Mouse (Mus musculus) WW6 (cell line): ENCODE data around the gene Pip5k1b.

Source experiments
- DNase-seq: peaks from one replicate; pipeline ENCODE4 v3.0.0-alpha.2; 2013; ENCODE audit warnings: low read depth, low spot score

The Pip5k1b gene

GRCm38 (mm10) chr19:24336370-24337076 lies 219.1 kb downstream of the Pip5k1b start:
- no peak for DNase-seq

- no peak for DNase-seq
These were observed 219.9 kb downstream of the Pip5k1b start for GRCm38 (mm10) chr19:24335611-24336343.

GRCm38 (mm10) chr19:24332956-24333355 lies 222.7 kb downstream of the Pip5k1b start:
- no peak for DNase-seq

GRCm38 (mm10) chr19:24331274-24331673 lies 224.4 kb downstream of the Pip5k1b start:
- no peak for DNase-seq

- no peak for DNase-seq
These were observed 225.3 kb downstream of the Pip5k1b start for GRCm38 (mm10) chr19:24330366-24330765.

DNA sequence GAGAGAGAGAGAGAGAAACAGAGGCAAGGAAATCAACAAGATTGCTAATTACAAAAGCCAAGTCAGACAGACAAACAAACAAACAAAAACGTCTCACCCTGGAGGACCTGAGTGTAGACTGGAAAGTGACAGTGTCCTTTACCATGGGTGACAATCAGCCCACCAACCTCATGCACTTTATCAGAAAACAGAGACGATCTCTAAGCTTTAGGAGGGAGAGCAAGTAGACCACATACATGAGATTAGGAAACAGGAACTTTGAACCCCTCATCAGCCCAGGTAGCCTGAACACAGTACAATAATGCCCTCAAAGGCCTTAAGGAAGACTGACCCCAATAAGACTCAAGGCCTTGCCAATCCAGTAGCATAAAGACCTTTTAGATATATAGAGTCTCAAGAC lies 227.8 kb downstream of the Pip5k1b start:
- DNase-seq = no peak

- no peak for DNase-seq
These were observed 228.7 kb downstream of the Pip5k1b start for GRCm38 (mm10) chr19:24326969-24327368.

- DNase-seq = no peak
These were observed 230.0 kb downstream of the Pip5k1b start for GRCm38 (mm10) chr19:24325692-24326091.

DNA sequence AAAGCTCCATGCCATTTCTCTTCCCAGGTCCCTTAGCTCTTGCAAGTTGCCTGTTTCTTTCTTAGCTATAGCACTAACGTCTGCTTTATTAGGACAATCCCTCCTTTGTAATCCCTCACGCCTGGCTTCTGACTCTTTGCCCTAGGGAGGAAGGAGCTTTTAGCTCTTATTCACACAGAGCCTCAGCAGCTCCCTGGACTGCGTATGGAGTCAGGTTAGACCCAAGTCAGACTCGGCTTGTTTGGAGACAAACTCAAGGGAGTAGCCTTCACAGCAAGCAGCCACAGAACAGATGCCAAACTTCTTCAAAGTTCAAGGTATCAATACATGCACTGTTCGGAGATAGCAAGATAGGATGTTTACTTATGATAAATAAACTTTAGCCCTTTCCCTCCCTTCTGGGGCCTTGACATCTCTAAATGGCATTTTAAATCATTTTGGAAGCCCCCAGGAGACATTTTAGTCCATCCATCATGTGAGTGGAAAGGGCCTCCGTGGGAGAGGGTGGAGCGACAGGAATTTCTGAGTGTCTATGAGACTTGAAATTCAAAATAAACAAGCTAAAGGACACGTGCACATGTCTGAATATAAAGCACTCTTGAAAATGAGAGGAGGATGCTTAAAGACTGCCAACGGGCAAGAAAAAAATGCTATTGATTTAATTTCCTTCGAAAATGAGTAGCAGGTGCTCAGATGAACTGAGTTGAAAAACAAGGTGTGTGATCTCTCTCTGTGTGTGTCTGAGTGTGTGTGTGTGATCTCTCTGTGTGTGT lies 231.6 kb downstream of the Pip5k1b start:
- DNase-seq = no peak

DNA sequence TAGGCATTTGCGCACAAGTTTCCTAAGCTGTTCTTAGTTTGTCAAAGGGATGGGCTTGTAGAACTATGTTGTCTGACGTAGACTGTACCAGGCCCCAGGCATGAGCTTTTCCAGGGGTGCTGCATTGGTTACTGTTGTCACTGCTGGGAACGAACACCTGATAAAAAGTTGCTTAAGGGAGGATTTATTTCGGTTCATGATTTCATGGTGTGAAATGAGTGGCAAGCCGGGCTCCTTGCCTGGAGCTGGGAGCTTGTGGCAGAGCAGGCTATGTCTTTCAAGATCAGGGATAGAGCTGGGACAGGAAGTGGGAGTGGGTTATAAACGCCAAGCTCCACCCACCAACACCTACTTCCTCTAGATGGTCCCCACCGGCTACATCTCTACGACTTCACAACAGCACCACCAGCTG lies 233.8 kb downstream of the Pip5k1b start:
- no peak for DNase-seq

DNA sequence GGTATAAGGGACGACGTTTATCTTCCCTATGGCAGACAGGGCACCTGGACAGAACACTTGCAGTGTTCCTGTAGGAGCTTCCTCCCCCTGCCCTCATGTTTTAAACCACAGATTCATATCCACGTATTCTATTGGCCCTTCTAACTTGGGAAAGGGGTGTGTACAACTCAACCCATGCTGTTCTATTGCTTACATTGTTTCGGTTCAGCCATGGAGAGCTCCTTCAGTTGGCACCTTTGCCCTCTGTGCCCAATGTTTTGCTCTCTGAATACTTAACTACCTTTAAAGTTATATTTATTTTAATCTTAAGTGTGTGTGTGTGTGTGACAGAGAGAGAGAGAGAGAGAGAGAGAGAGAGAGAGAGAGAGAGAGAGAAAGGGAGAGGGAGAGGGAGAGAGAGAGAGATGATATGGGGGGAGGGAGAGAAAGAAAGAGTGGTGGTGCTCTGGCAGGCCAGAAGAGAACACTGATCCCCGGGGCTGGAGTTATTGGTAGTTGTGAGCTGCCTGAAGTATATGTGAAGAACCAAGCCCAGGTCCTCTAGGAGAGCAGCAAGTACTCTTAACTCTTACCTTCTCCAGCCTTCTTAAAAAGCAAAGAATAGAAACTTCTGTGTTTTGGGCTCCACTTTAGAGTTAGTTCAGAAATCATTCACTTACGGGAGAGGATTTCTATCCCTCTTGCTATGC lies 234.3 kb downstream of the Pip5k1b start:
- no peak for DNase-seq

DNA sequence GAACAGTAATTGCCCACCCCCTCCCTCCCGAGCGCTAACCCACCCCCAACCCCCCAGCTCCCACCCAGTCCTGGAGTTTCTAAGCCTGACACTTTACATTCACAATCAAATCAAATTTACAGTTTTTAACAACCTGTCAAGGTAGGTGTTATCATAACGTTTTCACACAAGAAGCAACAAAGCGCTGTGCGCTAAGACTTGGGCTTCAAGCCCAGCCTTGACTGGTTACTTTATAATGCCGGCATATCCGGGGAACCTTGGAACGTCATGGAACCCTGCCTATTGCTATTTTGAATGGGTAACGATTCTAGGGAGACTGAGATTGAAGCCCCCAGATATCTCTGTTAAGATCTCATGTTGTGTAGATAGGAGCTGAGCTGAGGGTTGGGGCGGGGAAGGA lies 237.5 kb downstream of the Pip5k1b start:
- DNase-seq = no peak

DNA sequence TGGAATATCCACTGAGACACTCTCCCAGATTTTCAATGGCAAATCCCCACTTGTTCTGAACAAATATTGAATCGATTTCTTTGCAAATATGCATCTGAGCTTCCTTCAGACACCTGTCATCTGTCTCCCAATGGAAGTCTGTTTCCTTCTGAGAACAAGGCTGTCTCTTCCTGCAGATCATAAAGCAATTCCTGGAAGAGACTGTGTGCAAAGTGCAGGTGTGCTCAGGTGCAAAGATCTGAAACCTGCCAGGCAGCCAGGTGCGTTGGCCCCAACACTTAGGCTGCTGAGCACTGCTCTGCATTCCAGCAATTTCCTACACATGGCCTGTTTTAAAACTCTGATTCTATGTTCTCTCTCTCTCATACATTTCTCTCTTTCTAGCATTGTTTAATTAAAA lies 237.9 kb downstream of the Pip5k1b start:
- DNase-seq = no peak

DNA sequence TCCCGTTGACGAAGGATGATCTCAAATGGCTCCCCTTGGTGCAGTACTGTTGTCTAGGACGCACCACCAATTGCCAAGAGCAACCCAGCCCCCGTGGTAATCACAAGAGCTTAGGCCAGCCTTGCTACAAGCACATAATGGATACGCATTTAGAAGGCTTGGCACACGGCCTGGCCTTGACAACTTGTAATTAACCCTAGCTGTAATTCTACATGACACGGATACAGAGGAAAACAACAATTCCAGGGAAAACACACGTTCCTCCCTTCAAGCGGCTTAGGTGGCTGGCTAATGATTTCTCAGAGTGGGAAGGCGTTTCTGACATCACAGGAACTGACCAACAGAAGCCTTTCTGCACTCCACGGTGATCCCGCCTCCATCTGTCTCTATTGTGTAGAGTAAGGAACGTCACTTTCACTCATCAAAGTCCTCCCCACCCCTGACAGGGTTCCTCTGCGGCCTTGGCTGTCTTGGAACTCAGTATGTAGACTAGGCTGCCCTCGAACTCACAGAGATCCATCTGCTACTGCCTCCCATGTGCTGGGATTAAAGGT lies 238.6 kb downstream of the Pip5k1b start:
- no peak for DNase-seq

DNA sequence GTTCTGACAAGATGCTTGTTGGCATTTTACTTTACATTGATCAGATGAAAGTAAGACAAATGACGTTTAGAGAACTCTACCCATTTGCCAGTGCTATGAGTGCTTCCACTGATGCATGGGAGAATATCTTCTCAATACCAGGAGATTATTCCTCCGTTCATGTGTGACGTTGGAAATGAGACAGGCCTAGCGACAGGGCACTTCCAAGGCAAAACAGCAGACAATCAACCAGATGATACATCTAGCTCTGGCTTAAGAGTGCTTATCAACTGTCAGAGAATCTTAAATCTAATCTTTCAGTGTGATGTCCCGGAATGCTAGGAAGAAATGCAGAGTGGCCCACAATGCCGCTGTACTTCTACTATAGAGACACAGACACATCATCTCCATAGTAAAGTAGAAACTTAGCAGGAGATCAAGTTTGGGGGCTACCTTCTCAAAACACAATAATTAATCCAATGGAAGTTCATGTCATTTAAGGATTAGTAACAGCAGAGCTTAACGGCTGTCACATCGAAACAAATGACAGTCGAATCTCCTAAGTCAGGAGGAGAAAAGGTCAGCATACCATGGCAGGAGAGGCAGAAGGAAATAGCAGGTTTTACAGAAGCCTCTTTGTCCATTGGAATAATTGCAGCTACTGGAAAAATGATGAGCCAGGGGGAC lies 239.5 kb downstream of the Pip5k1b start:
- no peak for DNase-seq

DNA sequence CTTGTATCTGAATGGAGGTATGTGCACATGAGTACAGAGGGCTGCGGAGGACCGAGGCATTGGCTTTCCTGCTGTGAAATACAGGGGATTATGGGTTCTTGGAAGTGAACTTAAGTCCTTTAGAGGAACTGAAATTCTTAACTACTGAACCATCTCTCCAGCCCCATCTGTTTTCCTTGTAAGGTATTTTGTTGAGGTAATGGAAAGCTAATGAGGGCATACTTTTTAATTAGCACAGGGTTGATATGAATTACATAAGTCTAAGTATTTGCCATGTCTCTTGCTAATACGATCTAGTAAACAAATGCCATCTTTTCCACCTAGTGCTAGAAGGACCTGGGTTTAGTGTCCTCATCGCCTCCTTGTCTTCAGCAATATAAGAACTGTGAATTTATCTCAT lies 240.4 kb downstream of the Pip5k1b start:
- no peak for DNase-seq

GRCm38 (mm10) chr19:24314676-24315075 lies 241.0 kb downstream of the Pip5k1b start:
- DNase-seq = no peak

DNA sequence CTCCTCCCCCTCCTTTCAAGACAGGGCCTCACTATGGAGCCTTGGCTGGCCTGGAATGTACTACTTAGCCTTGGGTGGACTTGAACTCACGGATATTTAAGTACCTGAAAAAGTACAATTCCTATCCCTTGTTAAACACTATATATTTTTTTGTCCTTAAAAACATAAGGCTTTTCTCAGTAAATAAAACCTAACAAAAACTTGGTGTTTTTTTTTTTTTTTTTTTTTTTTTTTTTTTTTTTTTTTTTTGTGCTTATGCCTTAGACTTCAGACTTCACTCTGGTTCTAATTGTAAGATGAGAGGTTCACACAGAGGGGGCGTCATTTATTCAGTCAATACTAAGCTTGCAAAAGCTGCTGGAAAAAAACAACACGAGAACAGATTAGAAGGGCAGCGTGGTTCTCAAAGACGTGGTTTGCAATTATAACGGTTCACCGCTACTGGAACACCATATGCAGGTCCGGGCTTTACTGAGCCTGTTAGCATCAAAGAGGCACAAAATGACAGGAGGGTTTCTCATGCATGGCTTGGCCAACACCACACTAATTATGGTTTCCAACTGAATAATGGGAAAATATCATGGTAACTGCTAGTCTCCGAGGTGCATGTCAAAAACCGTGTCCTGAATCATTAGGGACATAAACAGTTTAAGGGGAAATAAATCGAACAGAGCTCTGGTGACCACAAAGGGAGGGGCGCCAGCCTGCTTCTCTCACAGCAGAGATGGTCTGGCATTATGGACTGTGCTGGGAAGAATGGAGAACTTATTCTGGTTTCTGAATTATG lies 242.9 kb downstream of the Pip5k1b start:
- DNase-seq = no peak

- DNase-seq = no peak
These were observed 243.6 kb downstream of the Pip5k1b start for GRCm38 (mm10) chr19:24312046-24312445.

DNA sequence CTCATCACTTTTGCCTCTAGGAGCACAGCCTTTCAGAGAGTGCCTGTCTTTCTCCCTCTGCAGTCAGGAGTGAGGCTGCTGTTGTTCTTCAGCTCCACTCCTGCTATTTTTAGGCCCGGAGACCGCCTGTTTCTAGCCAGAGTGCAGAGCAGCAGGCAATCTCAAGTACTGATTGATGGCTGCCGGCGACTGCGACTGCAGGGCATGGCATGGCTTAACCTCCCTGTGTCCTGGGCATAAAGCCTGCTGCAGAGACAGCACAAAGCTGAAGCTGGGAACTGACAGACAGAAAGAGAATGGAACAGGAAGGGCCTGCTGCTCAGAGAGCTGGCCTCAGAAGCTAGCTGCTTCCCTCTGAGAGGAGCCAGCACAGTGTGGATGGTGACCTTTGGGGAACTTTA lies 247.4 kb downstream of the Pip5k1b start:
- DNase-seq = no peak
